Mouse (Mus musculus): ENCODE results near the gene Ddx28. TPM values are rescaled to one million over a fixed set of nuclear protein-coding genes. Genes with fewer than 3 reads are reported as not detected.

Ddx28 gene
- polyA plus RNA-seq (2015; fragmentation: Nextera tagmentation; extraction: Ambion mirVana): 20.3 and 21.5 TPM in 2 replicates

- no peak; the same call in 1 of the 2 replicates for ATAC-seq
- Histone ChIP-seq H3K4me2 (ENCODE audit: low read length) (peak within 1 kb of the TSS; percentile 97), H3K9me3 (replicated peaks; ENCODE audit: control insufficient read depth, low read length, poor library complexity, severe bottlenecking) (no peaks in the 10 kb centered on the region), H3K9ac (ENCODE audit: low read depth, low read length) (peak within 1 kb of the TSS; percentile 87), H3K27me3 (ENCODE audit: control insufficient read depth, insufficient read depth, low read depth, low read length) (no peaks in the 10 kb centered on the region), H3K36me3 (ENCODE audit: control insufficient read depth, insufficient read depth, low read length) (peaks cover 4% of the 10 kb centered on the region; the same call in 1 of the 2 replicates), H3K27ac (ENCODE audit: low read length) (peak within 1 kb of the TSS; percentile 78), H3K4me1 (ENCODE audit: control insufficient read depth, insufficient read depth, low read length) (peaks cover 16% of the 10 kb centered on the region), H3K4me3 (ENCODE audit: low read depth, low read length) (peak within 1 kb of the TSS; percentile 93)
- 3% methylated on average over 6 of the region's 6 CpGs for whole genome bisulfite sequencing
Measured at GRCm38 (mm10) chr8:106011643-106011986, at the start of gene Ddx28. Ddx28 (minus strand) TSS chr8:106011882.

- Histone ChIP-seq H3K36me3 (ENCODE audit: control insufficient read depth, insufficient read depth, low read length) (no peaks in the 10 kb centered on the region), H3K4me3 (ENCODE audit: low read depth, low read length) (peak overlapping the region; percentile 52), H3K27ac (ENCODE audit: low read length) (no peak overlapping the region), H3K9me3 (replicated peaks; ENCODE audit: control insufficient read depth, low read length, poor library complexity, severe bottlenecking) (no peaks in the 10 kb centered on the region), H3K4me1 (ENCODE audit: control insufficient read depth, insufficient read depth, low read length) (peaks cover 24% of the 10 kb centered on the region), H3K27me3 (ENCODE audit: control insufficient read depth, insufficient read depth, low read depth, low read length) (no peaks in the 10 kb centered on the region), H3K4me2 (ENCODE audit: low read length) (peak overlapping the region; percentile 81), H3K9ac (ENCODE audit: low read depth, low read length) (no peak overlapping the region)
- ATAC-seq: no peak
- WGBS: 5% methylated on average over 3 of the region's 3 CpGs
Measured at GRCm38 (mm10) chr8:106060521-106060920, 48.8 kb upstream of the Ddx28 start.

- H3K4me3 ChIP-seq (ENCODE audit: low read depth, low read length): peak overlapping the region; percentile 52
- WGBS: 0% methylated on average over 71 of the region's 83 CpGs
- peak; percentile 84 for ATAC-seq
Measured at GRCm38 (mm10) chr8:106059613-106060371, 48.1 kb upstream of the Ddx28 start.

GRCm38 (mm10) chr8:106058731-106059612 is 47.3 kb upstream of the Ddx28 start, which contains the start of gene Nfatc3:
Nfatc3 (plus strand) TSS chr8:106058840.
- 2% methylated on average over 33 of the region's 52 CpGs for WGBS
- Histone ChIP-seq H3K9ac (ENCODE audit: low read depth, low read length) (peak within 1 kb of the TSS; percentile 70), H3K4me2 (ENCODE audit: low read length) (peak within 1 kb of the TSS; percentile 81), H3K4me1 (ENCODE audit: control insufficient read depth, insufficient read depth, low read length) (peaks cover 24% of the 10 kb centered on the region), H3K27me3 (ENCODE audit: control insufficient read depth, insufficient read depth, low read depth, low read length) (no peaks in the 10 kb centered on the region), H3K36me3 (ENCODE audit: control insufficient read depth, insufficient read depth, low read length) (no peaks in the 10 kb centered on the region), H3K9me3 (replicated peaks; ENCODE audit: control insufficient read depth, low read length, poor library complexity, severe bottlenecking) (no peaks in the 10 kb centered on the region), H3K4me3 (ENCODE audit: low read depth, low read length) (peak within 1 kb of the TSS; percentile 52), H3K27ac (ENCODE audit: low read length) (peak within 1 kb of the TSS; percentile 87)
- peak; percentile 98 for ATAC-seq

More at GRCm38 (mm10) chr8:106059613-106060371, 48.1 kb upstream of the Ddx28 start:
- no peaks in the 10 kb centered on the region for H3K27me3 ChIP-seq (ENCODE audit: control insufficient read depth, insufficient read depth, low read depth, low read length)
- peak overlapping the region; percentile 87 for H3K27ac ChIP-seq (ENCODE audit: low read length)
- peak overlapping the region; percentile 81 for H3K4me2 ChIP-seq (ENCODE audit: low read length)
- peaks cover 24% of the 10 kb centered on the region for H3K4me1 ChIP-seq (ENCODE audit: control insufficient read depth, insufficient read depth, low read length)
- peak overlapping the region; percentile 70 for H3K9ac ChIP-seq (ENCODE audit: low read depth, low read length)
- H3K36me3 ChIP-seq (ENCODE audit: control insufficient read depth, insufficient read depth, low read length): no peaks in the 10 kb centered on the region
- H3K9me3 ChIP-seq (replicated peaks; ENCODE audit: control insufficient read depth, low read length, poor library complexity, severe bottlenecking): no peaks in the 10 kb centered on the region

GRCm38 (mm10) chr8:106056455-106056982 is 44.8 kb upstream of the Ddx28 start:
- Histone ChIP-seq H3K27ac (ENCODE audit: low read length) (no peak overlapping the region), H3K27me3 (ENCODE audit: control insufficient read depth, insufficient read depth, low read depth, low read length) (no peaks in the 10 kb centered on the region), H3K4me2 (ENCODE audit: low read length) (no peak overlapping the region), H3K4me1 (ENCODE audit: control insufficient read depth, insufficient read depth, low read length) (peaks cover 16% of the 10 kb centered on the region), H3K4me3 (ENCODE audit: low read depth, low read length) (no peak overlapping the region), H3K9me3 (replicated peaks; ENCODE audit: control insufficient read depth, low read length, poor library complexity, severe bottlenecking) (no peaks in the 10 kb centered on the region), H3K9ac (ENCODE audit: low read depth, low read length) (no peak overlapping the region), H3K36me3 (ENCODE audit: control insufficient read depth, insufficient read depth, low read length) (peaks cover 9% of the 10 kb centered on the region)
- no peak for ATAC-seq
- 91% methylated on average over 4 of the region's 4 CpGs for WGBS

- no peak overlapping the region for H3K27ac ChIP-seq (ENCODE audit: low read length)
- peaks cover 5% of the 10 kb centered on the region; the same call in 1 of the 2 replicates for H3K4me1 ChIP-seq (ENCODE audit: control insufficient read depth, insufficient read depth, low read length)
- no peak overlapping the region for H3K4me2 ChIP-seq (ENCODE audit: low read length)
- no peaks in the 10 kb centered on the region for H3K27me3 ChIP-seq (ENCODE audit: control insufficient read depth, insufficient read depth, low read depth, low read length)
- H3K9me3 ChIP-seq (replicated peaks; ENCODE audit: control insufficient read depth, low read length, poor library complexity, severe bottlenecking): no peaks in the 10 kb centered on the region
- no peak for ATAC-seq
- peaks cover 12% of the 10 kb centered on the region for H3K36me3 ChIP-seq (ENCODE audit: control insufficient read depth, insufficient read depth, low read length)
- no peak overlapping the region for H3K9ac ChIP-seq (ENCODE audit: low read depth, low read length)
- H3K4me3 ChIP-seq (ENCODE audit: low read depth, low read length): no peak overlapping the region
- 50% methylated on average over 3 of the region's 3 CpGs for WGBS
Measured at GRCm38 (mm10) chr8:106055038-106055437, 43.4 kb upstream of the Ddx28 start.

- no peak overlapping the region for H3K4me3 ChIP-seq (ENCODE audit: low read depth, low read length)
- H3K4me1 ChIP-seq (ENCODE audit: control insufficient read depth, insufficient read depth, low read length): peaks cover 5% of the 10 kb centered on the region; the same call in 1 of the 2 replicates
- no peaks in the 10 kb centered on the region for H3K9me3 ChIP-seq (replicated peaks; ENCODE audit: control insufficient read depth, low read length, poor library complexity, severe bottlenecking)
- H3K36me3 ChIP-seq (ENCODE audit: control insufficient read depth, insufficient read depth, low read length): peaks cover 16% of the 10 kb centered on the region
- no peak overlapping the region for H3K9ac ChIP-seq (ENCODE audit: low read depth, low read length)
- no peak overlapping the region for H3K27ac ChIP-seq (ENCODE audit: low read length)
- no peaks in the 10 kb centered on the region for H3K27me3 ChIP-seq (ENCODE audit: control insufficient read depth, insufficient read depth, low read depth, low read length)
- no peak overlapping the region for H3K4me2 ChIP-seq (ENCODE audit: low read length)
- WGBS: 76% methylated on average over 6 of the region's 6 CpGs
- no peak for ATAC-seq
Measured at GRCm38 (mm10) chr8:106054190-106054811, 42.6 kb upstream of the Ddx28 start.

GRCm38 (mm10) chr8:106052510-106053089 is 40.9 kb upstream of the Ddx28 start:
- Histone ChIP-seq H3K27me3 (ENCODE audit: control insufficient read depth, insufficient read depth, low read depth, low read length) (no peaks in the 10 kb centered on the region), H3K27ac (ENCODE audit: low read length) (no peak overlapping the region), H3K4me2 (ENCODE audit: low read length) (no peak overlapping the region), H3K9me3 (replicated peaks; ENCODE audit: control insufficient read depth, low read length, poor library complexity, severe bottlenecking) (no peaks in the 10 kb centered on the region), H3K4me3 (ENCODE audit: low read depth, low read length) (no peak overlapping the region), H3K4me1 (ENCODE audit: control insufficient read depth, insufficient read depth, low read length) (no peaks in the 10 kb centered on the region), H3K9ac (ENCODE audit: low read depth, low read length) (no peak overlapping the region), H3K36me3 (ENCODE audit: control insufficient read depth, insufficient read depth, low read length) (peaks cover 16% of the 10 kb centered on the region)
- WGBS: 93% methylated on average over 9 of the region's 9 CpGs
- ATAC-seq: no peak
